Mouse (Mus musculus) embryo, embryonic 11 days (tissue): ENCODE measurements around the gene Nfix.

Source experiments
- DNase-seq: peaks from one replicate; pipeline ENCODE4 v3.0.0-alpha.2; 2015

Gene Nfix

DNA sequence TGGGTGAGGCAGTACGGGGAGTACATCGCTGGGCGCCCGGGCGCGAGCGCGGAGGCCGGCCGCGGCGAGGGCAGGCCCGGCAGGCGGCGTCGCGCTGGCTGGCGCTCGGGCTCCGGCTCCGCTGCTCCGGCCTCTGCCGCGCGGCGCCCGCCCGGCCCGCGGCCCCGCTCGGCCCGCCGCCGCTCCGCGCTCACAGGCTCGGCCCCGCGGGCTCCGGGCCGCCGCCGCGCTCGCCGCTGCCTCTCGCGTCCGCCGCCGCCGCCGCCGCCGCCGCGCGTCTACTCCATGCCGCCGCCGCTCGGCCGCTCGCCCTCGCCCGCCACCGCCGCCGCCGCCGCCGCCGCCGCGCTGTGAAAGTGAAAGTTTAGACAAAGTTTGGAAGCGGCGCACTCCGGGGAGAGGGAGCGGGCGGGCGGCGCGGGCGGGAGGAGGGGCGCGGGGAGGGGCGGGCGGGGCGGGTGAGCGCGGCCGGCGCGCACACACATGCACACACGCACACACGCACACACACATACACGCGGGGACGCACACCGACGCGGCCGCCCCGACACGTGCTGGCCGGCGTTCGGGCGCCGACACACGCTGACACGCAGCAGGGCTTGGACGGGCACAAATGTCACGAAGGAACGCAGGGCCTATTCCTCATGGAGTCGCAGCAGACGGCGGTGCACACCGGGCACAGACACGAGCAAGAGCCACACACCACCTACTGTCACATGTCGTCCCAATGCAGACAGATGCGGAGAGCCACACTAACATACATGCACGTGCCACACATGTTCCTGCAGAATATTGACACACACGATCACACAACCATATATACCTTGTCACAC lies at the start of gene Nfix:
Gene Nfix, minus strand, starts transcription at position 346 of the 833 bp plus-strand sequence.
- peak; percentile 67 for DNase-seq

DNA sequence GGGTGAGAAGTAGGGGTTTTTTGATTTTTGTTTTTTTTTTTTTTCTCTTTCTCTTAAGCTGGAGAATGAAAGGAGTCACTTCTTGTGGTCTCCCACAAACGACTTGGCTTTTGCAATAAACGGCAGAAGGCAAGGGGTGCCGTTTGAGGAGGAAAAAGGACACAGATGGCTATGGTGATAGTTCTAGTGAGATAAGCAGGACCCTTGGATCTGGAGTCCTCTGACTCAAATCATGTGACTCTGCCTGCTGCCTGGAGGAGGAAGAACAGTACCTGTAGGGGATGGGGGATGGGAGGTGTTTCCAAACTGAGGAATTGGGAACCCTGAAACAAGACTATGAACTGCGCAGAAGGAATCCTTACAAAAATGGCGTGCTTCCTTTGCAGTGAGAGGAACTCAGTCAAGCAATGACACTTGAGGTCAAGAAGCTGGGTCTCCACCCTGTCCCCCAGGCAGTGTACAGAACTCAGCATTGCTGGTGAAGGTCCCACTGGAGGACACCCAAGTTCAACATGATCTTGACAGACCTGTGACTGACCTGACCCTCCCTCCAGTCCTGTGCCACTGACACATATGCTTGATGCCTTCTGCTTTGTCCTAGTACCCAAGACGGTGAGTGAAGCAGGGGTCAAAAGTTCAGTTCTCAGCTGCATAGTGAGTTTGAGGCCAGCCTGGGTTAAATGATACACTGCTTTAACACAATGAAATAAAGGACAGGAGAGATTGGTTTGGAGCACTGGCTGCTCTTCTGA lies 47.7 kb upstream of the Nfix start:
- peak; percentile 28 for DNase-seq

DNA sequence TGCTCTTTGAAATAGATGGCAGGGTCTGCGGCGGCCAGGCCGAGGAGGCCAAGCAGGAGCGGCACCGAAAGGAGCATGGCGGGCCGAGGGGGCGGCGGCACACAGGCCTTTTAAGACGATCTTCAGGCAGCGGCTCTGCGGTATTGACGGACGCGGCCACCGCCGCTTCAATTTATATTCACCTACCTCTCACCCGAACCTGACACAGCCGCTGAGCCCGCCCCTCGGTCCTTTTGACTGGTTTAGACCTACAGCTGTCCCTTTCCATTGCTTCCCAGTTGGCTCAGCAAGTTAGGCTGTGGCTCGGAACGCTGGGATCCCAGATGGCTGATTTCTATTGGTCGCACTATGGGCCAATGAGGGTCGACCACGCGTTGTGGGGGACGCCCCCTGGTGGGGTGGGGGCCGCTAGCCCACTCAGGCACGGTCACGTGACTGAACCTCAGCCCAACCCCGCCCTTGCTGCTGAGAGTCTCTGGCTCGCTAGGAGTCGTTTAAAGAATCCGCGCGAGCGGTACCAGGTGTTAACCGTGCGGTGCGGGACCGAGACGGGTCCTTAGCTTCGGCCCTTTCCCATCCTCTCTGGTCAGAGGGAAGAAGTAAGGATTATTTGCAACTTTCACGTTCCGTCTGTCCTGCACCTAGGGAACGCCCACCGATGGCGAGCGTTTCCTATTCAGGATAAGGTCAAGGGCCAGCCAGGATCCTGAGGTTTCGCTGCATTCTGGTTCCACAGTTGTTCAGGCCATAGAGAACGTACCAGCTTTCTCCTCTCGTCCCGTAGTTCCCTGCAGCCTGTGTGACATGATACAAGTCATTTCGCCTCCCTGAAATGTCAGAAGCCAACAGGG lies 46.8 kb upstream of the Nfix start, which contains the start of gene Calr:
Gene Calr, minus strand, starts transcription at position 213 of the 851 bp plus-strand sequence.
- peak; percentile 100 for DNase-seq

DNA sequence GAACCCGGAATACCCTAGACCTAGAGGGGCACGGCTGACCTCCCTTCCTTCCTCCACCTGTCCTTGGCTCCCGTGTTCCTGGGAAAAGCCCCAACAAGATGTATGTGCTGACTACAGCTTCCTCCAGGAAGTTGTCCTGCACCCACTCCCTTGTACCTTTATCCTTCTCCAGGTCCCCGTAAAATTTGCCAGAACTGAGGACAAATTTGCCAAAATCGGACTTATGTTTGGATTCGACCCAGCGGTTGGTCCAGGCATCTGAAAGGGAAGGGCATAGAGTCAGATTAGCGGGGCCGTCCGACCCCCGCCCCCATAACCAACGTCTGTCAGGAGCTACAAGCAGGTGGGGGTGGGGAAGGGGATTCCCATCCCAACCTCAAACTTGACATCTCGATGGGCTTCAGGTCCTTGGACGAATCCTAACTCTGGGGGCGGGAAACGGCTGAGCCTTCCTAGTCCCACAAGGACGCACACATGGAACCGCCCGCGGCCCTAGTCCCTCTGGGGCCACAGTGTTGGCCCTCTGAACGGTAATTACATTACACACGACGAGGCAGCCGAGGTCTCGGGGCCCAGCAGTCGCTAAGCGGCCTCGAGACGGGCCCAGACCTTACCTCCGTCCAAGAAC lies 46.1 kb upstream of the Nfix start:
- DNase-seq = no peak

DNA sequence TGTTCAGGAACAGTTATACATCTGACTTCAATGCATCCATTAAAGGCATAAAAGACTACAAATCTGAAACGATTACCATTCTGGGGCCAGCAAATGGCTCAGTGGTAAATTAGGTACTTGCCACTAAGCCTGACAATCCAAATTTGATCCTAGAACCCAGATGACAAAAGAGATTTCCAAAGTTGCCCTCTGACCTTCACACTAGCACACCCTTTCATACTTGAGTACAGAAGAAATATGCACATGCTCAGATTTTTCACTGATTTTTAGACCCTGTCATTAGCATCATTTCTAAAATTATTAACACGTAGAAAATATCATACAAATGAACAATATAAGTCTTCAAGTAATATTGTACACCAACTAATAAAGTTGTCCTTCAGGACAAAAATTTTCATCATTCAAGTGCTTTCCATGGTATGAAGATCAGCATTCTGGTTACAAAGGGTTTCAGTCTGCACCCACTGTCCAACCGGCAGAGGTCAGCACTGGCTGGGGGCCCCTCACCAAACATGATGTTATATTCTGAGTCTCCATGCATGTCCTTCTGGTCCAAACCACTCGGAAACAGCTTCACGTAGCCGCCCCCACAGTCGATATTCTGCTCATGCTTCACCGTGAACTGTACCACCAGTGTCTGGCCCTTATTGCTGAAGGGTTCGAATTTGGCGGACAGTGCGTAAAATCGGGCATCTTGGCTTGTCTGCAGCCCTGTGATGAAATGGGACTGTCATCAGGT lies 45.4 kb upstream of the Nfix start:
- DNase-seq = peak; percentile 59

DNA sequence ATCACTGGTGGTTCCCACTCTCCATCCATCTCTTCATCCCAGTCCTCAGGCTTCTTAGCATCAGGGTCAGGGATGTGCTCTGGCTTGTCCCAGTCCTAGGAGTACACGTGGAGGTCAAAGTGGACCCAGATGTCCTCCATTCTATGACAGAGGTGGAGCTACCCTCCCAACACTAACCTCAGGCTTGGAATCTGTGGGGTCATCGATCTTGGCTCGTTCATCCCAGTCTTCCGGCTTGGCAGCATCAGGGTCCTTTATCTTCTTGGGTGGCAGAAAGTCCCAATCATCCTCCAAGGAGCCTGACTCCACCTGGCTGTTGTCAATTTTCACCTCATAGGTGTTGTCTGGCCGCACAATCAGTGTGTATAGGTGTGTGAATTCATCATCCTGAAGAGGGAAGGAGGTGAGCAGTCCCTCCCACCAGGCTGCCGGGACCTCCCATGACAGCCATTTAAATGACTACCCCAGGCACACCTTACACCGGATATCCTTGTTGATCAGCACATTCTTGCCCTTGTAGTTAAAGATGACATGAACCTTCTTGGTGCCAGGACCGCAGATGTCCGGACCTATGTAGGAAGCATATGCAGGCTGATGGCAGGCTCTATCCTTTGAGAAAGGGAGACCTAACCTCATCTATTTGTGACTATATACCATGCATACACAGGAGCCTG lies 44.4 kb upstream of the Nfix start:
- no peak for DNase-seq

DNA sequence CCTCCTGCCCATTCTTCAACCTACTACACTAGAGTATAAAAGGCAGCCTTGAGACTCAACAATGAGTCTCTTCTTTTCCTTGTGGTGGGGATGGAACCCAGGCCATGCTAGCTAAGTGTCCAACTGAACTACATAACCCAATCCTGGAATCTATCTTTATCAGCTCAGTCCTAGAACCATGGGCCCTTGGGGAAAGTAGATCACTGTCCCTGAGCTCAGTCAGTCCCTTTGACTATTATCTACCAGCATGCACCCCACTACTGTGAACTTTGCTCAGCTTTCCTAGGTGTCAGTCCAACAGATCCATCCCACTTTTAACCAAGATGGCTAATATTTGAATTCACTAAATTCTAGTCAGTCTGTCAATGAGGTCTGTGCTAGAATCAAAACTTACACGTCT lies 41.4 kb upstream of the Nfix start:
- DNase-seq = no peak

DNA sequence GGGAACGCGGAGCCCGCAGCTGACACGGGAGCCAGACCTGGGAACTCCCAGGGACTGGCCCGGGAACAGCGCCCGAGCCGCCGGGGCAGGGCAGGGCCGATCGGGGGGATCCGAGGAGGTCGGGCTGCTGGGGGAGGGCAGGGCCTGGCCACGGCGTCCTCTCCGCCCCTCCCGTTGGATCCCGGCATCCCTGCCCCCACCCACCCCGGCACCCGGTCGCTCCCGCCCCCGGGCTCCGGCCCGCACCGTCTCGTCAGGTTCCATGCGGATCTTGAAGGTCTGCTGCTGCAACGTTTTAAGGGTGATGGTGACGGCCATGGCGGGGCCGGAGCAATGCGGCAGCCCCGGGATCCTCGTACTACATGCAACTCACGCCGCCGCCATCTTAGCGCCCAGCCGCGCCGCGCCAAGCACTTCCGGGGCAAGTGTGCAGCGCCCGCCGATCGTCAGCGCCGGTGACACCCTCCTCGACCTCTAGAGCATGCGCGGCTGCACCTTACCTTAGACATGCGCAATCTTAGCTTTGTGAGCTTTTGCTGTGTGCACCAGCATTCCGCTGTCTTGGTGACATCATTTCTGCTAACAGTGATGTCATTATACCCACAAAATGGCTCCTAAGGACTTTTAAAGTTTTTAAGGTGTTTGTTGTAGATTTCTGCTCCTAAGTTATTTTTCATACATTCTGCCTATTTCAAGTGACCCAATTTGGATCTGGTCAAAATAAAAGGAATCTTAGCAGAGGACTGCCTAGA lies 40.3 kb upstream of the Nfix start, which contains the start of gene Rad23a:
Gene Rad23a, minus strand, starts transcription at position 418 of the 752 bp plus-strand sequence.
- peak; percentile 97 for DNase-seq

DNA sequence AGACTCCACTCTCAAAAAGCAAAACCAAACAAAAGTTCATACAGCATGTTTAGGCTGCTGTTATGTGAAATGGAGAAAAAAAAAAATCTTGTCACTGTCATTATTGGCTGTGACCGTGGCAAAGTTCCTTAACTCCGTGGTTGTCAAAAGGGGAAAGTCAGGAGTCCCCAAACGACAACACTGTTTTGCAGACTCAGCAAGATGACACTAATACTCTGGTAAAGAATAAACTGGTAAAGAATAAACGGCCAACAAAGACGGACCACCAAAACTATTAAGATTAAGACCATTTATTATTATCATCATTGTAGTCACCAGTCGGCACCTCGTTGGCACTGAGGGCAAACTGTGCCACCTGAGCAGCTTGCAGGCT lies 39.7 kb upstream of the Nfix start:
- no peak for DNase-seq

DNA sequence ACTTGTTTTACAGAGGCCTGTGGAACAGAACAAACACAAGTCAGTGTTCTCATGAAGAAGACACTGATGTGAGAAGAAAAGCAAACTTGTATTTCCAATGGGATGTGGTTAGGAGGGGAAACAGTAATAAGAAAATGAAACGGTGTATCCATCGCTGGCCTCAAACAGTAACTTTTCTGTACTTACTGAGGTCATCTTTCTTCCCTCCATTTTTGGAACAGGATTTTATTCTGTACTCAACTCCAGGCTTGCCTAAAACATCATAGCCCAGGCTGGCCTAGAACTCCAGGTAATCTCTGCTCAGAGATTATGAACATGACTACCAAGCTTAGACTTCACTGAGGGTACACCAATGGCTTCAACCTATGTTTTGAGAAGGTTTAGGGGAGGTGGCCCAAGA lies 39.3 kb upstream of the Nfix start:
- DNase-seq = no peak

DNA sequence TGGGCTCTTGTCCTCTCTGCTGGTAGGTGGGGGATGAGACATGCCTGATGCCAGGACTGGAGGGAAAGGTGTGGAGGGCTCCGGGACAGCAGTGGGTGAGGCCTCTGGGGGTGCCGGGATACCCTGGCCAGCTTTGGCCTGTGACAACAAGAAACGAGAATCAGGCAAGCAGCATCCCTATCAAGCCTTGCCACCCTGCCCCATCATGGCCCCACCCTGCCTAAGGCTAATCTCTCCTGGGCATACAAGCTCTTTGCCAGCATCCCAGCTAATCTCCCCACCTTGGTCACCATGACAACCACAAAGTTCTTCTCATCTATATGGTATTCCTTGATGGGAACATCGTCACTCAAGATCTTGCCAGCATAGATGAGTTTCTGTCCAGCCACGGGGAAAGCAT lies 38.4 kb upstream of the Nfix start:
- DNase-seq = no peak

DNA sequence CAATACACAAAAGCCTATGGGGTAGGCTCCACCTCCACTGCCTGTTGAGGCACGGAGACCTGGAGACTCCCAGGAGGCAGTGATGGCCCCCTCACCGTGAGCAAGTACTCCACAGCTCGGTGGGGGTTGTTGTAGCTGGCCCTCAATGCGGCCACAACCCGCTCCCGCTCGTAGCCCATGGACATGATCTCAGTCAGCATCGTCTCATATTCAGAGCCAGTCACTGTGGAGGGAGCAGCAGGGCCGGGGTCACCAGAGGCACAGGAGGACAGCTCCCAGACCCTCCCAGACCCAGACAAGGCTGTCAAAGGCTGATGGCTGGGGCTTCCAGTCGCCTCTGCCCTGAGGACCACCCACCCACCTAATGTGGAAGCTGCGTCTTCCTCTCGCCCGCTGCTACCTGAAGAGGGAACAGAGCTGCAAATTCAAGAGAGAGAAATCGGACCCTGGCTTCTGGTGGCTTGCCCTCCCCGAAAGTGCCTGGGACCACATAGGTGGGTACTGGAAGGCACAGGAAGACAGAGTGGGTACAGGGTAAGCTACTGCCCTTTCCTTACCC lies 37.8 kb upstream of the Nfix start:
- no peak for DNase-seq

DNA sequence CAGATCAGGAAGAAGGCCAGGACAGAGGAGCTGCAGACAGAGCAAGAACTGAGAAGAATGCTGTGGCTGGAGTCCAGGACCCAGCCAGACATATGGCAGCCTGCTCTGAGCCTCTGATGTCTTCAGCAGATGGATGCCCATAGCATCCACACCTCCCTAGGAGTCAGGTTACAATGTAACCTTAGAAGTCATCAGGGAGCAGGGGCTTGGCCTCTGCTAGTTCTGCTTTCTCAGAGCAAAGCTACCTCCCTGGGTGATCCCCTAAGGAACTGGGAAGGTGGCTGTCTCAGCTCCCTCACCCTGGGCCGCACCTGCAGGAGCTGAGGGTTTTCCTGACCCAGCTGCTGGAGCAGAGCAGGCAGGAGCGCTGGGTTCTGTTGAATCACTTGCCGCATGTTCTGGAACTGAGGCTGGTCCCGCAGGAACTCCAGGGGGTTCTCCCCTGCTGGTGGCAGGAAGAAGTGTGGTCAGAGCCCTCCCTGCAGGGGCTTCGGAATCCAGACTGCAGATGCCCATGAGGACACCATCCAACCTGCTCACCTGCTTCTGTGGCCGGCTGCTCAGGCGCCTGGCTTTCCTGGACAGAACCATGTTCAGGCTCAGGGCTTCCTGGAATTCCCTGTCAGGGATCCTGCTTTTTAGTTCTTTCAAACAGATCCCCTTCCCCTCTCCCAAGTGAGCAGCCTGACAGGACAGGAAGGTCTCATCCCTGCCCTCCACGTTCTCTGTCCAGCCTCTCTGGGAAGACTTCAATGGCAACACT lies 37.2 kb upstream of the Nfix start:
- DNase-seq = peak; percentile 70

DNA sequence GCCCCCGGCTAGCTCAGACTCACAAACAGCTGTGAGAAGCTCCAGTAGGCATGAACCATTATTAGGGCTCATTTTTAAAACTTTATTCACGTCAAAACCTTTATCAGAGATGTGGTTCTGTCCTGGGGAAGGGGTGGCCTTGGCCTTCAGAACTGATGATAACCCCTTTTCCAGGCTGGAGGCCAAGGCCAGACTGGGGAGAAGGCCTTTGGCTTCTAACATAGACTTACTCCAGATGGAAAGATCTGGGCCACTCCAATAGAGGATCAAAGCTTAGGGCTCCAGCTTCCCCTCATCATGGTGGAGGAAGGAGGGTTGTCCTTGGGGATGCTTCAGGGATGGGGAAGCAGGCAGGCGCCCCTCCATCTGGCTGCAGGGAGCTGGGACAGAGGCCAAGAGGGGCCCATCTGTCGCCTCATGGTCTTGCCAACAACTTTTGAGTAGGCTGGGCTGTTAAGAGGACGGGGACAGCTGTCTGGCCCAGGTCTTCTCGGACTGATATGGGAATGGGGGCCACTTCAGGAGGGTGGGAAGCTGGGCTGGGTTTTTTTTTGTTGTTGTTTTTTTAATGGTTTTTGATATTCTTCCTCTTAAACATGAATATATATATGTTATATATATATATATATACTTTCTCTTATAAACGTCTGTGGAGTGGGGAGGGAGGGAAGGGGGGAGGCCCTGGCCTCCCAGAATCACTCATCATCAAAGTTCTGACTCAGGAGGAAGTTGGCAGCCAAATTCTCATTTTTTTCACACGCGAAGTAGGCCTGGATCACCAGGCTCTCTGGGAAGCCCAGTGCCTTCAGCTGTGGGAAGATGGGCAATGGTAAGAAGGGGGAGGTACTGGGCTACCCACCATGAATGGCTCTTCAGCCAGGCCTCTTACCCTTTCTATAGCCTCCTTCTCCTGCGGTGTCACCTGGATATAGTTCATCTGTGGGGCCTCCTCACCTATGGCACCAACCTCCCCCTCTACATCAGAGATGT lies 35.0 kb upstream of the Nfix start:
- DNase-seq = no peak

DNA sequence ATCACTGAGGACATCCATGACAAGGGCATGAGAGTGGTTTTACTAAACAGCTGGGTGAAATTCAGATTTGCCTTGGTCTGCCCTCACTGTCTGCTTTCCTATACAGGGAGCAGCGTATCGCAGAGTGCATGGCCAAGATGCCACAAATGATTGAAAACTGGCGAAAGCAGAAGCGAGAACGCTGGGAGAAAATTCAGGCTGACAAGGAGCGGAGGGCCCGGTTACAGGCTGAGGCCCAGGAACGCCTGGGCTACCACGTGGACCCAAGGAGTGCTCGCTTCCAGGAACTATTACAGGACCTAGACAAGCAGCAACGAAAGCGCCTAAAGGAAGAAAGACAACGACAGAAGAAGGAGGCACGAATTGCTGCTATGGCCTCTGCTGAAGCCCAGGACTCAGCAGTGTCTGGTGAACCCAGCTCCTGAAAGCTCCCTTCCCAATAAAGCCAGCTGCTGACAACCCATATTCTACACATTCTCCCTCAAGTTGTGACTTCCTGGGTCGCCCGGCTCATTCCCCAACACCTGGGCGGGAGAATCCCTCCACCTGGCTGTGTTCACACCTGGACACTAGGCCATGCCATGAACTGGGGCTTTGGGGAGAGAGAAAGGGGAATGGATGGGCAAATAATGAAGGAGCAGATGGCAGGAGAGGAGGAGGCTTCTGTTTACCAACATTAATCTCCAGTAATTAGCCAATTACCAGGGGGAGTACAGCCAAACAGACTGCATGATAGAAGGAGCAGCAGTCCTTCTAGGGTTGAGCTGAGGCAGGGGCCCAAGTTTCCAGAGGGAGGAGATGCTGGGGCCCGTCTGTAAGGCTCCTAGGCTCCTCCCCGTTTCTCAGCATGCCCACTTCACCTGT lies 34.1 kb upstream of the Nfix start:
- no peak for DNase-seq

DNA sequence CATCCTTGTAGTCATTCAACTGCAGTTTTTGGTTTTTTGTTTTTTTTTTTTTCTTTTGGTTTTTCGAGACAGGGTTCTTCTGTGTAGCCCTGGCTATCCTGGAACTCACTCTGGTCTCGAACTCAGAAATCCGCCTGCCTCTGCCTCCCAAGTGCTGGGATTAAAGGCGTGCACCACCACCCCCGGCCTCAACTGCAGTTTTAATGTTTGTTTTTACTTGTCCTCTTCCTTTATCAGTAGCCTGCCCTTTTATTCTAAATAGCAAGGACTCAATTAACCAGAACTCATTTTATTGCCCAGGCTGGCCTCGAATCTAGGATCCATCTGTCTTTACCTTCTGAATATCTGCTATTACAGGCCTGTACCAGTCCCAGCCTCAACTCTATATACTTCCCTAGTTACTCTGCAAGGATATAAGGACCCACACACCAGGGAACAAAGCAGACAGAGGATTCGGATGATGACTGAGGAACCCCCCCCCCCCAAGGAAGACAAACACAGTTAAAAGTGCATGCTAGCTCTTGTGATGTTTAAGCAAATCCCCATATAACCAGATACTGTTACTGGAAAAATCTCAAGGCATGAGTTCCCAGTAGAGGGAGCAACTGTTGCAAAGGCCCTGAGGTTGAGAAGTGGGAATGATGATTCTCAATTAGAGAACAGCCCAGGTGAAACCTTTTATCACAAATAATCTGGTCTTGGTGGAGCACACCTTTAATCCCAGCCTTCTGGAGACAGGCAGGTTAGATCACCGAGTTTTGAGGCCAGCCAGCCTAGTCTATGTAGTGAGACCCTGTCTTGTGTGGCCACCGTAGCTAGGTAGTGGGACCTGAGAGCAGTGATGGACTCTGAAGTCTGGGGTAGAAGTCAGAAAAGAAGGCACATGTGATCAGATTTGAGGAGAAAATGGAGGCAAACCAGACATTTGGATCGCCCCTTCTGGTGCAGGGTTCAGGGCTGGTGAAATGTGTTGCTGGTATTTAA lies 32.9 kb upstream of the Nfix start:
- no peak for DNase-seq
